Mouse (Mus musculus): ENCODE results near the gene Plcb2.

- TF ChIP-seq POLR2A (IDR thresholded peaks at IDR 0.05; ENCODE audit: insufficient read depth, low read length) (no peak), CTCF (IDR thresholded peaks at IDR 0.05; ENCODE audit: low read depth, low read length) (no peak)
Observed at GRCm38 (mm10) chr2:118679577-118679976, 48.7 kb downstream of the Plcb2 start.

Measured in ES-Bruce4 (cell line).